Mouse (Mus musculus) cerebellum, postnatal 14 days (tissue): ENCODE results near the gene Olfr986.
A peak's percentile ranks its signal among the peaks of the same experiment; 100 is the strongest.
"Not testable (repeated sequence)": the region's sequence is repeated elsewhere in the genome, so short reads cannot be mapped to it uniquely, and the experiment has no call there.

Source experiments
- DNase-seq, 2 experiments: peaks; one replicate each; pipeline ENCODE4 v3.0.0; 2021; ENCODE audit warnings: mixed read lengths in 2 of 2

Olfr986 gene

DNA sequence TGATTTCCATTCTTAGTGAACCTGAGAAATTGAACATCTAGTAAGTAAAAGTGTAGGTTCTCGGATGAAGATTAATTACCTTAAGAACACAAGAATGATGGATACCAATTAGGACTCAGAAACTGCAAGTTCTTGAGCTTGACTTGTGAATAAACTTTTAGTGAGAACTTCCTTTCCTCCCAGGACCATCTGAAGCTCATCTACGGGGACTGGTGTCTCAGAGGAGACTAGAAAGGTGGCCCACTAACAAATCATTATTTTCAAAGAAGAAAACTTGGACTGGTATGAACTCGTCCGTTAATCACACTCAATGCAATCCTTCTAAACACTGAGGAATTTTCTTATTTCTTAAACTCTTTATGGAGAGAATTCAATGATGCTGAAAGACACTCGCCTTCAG lies at the start of gene Olfr986:
Gene Olfr986 (plus strand): TSS at position 301 of the 400 bp plus-strand sequence.
- DNase-seq: no peak

DNA sequence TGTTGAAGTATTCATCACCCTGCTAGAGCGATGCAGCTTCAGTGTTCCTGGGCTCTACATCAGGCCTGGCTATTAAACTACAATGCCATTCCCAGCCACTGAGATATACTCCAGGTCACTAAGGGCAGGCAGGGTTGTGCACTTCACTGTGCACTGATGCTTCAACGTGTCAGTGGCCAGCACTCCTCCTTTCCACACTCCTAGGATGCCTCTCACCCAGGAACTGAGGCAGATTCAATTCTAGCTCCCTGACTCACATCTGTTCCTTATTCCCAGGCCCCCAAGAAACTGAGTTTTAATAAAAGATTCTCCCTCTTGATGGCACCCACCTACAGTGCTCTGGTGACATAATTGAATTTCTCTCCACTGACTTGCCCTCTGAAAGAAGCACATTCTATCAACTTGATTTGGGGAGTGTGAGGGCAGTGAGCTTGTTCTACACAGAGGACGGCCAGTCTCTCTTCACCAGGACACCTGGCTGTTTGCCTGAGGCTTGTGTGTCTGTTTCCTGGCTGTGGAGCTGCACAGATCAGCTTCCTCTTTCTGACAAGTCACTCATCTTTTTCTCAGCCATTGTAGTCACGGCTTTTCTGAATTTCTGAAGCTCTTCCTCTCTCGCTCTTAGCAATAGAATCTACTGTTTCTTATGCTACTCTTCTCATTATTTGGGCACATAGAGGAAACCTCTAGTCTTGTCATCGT lies 43.6 kb upstream of the Olfr986 start:
- DNase-seq: peak; percentile 24

DNA sequence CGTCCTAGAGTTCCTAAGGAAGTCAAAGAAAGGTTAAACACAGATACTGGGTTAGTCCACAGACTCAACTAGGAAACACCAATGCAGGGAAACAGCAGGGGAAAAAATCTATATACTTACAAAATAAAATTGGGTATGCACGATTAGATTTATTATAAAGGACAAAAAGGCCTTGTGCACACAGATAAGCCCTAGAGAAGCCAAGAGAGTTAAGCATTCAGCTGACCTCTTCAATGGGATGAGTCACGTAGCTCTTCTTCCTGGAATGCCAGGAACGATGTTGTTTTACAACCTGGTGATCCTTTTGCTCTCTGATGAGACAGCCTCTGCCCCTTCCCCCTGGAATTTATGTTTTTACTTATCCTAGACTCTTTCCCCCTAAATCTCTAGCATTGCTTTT lies 41.2 kb upstream of the Olfr986 start:
- DNase-seq: no peak

DNA sequence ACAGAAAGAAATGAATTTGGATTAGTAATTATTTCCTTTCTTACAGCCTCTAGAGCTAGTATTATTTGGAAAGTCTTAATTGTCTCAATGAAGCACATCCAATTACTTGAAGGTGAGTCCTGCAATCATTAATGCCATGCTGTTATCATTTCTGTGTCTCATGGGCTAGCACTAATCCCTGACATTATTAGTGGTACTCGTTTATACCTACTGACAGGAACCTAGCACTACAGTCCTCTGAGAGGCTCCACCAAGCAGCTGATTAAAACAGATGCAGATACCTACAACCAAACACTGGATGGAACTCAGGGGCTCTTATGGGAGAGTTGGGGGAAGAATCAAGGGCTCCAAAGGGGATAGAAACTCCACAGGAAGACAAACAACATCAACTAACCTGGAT lies 39.2 kb upstream of the Olfr986 start:
- no peak for DNase-seq

DNA sequence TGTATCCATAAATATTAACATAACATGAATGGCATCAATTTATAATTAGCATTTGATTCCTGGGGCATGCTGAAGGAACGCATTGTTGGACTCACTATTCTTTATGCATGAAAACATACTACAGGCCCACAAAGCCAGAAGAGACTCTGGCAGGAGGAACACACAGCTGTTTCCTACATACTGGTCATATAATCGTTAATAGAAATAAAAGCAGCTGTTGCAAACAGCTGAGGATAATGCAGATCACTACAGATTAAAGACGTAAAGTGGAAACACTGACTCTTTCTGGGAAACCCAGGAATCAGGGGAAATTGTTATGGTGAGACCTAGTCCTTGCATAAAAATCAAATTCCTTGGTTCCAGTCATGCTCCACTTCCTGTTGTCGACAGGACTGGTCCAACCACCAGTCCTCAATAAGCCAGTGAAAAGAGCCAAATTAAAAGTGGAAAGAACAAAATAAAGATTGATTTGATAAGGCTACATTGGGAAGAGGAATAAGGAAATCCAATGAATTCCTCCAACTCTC lies 25.5 kb upstream of the Olfr986 start:
- DNase-seq: no peak

DNA sequence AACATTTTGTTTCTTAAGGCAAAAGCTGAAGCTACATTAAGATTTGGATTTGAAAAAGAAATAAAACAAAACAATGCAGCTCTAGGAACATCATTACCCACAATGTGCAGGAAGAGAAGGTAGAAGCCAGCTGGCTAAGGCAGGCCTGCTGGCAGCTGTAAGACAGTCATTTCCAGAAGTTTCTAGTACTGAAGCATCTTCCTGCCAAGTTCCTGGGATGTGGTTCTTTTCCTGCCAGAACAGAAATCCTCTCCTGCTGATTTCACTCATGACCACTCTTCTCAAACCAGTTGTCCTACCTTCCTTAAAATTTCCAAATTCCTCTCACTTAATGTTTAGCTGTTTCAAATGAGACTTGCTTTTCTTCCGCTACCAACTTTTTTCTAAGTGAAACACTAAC lies 14.3 kb upstream of the Olfr986 start:
- DNase-seq: peak; percentile 17 to 44

DNA sequence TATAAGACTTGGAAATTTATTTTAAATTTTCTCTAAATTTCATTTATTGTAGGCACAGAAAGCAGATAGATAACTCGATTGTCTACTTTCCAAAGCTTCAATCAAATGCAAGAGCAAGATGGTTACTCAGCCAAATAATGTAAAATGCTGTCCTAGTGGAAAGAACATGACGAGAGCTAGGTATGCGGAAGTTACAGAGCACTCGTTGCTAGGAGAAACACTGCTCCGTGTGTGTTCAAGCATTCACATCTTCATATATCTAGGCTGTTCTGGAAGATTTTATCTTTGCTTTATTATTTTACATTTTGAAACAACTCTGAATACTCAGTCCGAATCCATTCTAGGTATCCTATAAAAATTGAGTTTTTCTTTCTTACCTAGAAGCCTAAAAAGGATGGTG lies 3.7 kb upstream of the Olfr986 start:
- no peak for DNase-seq

DNA sequence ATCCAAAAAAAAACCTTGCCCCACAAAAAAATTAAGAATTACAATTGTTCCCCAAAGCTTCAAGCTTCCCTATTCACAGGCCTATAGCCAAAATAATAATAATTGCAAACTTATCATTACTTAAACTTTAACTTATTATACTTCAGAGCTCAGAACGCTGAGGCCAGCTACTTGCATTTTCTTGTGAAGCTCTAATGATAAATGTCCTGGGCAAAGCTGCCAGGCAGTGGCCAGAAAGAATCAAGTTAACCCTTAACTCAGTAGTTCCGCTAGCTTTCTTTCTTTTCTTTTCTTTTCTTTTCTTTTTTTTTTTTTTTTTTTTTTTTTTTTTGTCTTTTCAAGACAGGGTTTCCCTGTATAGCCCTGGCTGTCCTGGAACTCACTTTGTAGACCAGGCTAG lies 4.4 kb downstream of the Olfr986 start:
- not testable (repeated sequence) for DNase-seq

DNA sequence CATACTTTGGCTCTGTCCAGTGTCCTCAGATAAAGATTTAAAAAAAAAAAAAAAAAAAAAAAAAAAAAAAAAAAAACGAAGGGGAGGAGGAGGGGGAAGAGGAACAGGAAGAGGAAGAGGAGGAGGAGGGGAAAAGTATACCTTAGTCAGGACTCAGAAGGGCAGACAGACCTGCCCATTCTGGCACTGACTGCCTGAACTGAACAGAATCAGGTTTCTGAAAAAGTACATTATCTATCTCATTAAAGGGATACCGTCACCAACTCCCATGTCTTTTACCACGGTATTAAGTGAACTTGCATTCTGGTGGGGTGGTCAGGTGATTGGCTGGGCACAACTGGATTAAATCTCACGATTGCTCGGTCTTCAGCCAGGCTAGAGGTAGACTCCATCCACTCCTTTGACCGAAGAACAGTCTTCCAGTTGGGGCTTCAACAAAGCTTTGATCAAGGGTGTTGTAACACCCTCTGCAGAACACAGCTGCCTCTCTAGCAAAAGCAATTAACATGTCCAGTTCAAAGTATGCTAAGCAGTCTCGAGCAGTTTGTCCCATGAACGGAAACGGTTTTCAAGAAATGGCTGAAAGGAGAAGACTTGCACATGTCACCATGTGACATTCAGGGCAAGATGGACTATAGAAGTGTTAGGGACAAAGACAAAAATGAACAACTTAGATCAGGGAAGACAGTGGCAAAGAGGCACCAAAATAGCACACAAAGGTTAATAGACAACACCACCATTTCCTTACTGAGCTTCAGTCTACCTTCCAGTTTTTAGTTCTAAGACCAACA lies 10.6 kb downstream of the Olfr986 start:
- peak in 1 of 2 experiments; percentile 15 for DNase-seq

DNA sequence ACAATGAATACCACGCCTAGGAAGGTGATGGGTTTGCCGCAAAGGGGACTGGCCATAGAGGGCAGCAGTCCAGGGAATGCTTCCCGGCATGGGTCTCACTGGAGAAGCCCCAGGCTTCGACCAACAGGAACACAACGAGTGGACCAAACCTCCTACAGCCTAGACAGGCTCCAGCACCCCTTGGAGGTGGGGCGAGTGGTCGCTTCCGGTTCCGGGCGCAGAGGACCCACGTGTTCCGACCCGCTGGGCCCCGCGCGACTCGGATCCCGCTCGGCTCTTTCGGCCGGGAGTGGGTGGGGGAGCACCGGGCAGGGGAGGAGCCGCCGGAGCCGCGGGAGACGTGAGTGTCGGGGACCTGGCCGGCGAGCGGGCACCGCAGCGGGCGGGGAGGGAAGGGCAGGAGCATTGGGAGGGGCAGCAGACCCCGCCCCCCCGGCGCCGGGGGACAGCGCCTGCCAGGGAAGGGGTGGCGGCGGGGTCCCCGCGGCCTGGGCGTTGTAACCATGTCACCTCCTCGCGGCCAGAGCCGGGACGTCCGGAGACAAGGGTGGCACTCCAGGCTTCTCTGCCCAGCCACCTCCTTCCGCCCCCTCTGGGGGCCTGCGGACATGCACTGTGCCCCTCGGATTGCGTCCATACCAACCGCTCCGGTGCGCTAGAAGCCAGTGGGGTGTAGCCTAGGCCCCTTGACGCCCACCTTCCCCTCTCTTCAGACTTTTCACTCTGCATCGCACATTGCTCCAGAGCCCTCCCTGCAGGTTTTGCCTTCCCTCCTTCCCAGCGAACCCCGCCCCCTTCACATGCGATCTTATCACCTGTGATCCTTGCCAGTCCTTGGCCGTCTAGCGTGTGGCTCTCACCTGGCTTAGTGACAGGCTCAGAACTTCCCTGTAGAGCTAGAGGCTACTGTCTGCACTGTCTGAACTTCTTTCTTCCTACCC lies 11.6 kb downstream of the Olfr986 start, which contains the start of gene Zfp202:
Gene Zfp202 (plus strand): TSS at position 219 of the 941 bp plus-strand sequence.
- DNase-seq: peak; percentile 90 to 92

DNA sequence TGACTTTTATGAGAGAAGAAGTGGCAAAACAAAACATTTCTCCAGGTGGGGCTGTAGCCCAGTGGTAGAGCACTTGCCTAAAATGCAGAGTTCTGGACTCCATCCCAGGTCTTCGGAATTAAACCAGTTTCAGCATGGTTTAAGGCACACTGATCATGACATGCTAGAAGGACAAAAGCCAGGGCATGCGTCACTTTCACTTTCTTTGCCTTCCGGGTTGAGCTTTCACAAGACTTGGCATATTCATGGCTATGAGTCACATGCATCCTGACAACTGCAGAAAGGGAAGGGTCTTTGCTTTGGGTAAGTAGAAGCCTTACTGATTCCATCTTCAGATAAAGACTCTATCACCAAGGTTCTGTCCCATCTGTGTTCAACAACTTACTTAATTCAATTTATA lies 15.3 kb downstream of the Olfr986 start:
- DNase-seq: no peak

DNA sequence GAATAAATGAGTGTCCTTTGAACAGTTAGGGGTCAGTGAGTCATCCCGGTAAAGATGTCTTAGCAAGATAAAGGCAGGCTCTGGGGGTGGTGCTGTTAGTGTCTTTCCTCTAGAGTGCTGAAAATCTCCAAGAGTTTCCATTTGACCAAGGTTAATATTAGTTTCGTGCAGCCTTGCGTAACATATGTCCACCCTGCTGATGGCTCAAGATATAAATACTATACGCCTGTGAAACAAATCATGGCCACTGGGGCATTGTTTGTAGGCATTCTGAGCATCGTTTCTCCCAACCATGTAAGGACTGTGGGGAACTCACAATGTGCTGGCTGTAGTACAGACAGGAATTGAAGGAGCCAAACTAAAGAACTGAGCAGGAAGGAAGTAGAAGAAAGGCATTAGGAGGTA lies 25.8 kb downstream of the Olfr986 start:
- DNase-seq: no peak

DNA sequence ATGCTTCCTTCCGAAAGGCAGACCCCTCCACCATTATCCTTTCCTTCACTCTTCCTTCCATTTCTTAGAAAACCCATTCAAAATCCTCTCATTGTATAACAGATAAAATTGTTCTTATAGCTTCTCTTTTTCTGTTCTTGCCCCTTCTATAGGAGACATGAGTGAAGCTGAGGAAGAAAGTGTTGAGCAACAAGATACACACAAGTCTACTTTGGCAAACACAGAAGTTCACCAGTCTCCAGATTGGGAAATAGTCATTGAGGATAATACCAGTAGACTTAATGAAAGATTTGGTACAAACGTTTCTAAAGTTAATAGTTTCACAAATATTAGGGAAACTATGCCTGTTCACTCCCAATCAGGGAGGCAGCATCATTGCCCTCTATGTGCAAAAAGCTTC lies 30.0 kb downstream of the Olfr986 start:
- no peak for DNase-seq

DNA sequence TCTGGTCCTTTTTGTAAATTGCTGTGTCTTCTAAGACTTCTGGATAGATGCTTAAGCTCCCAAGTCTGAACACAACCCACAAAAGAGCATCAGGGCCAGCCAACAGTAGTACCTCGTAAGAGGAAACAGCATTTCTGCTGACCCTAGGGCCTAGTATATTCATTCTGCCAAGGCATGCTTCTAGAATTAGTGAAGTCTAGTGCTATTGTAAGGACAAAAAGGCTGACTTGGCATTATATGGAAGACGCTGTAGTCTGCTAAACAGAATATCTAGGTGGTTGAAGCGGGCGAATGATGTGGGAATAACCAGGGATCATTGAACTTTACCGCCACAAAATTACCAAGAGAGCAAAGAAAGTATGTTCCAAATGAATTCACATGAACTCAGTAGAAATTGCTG lies 33.3 kb downstream of the Olfr986 start:
- DNase-seq: no peak

DNA sequence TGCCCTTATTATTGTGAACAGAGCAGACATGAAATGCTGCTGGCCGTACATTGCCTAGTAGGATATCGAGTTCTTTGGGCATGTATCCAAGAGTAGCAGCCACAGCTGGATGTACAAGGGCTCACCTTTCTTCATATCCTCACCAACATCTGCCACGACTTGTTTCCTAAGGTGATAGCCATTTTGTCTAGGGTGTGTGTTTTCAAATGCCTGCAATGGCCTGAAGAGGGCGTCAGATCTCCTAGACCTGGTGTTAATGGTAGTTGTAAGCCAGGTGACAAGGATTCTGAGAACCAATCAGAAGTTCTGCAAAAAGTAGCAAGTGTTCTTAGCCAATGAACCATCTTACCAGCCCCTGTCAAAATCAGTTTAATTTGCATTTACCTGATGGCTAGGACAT lies 35.9 kb downstream of the Olfr986 start:
- no peak for DNase-seq

DNA sequence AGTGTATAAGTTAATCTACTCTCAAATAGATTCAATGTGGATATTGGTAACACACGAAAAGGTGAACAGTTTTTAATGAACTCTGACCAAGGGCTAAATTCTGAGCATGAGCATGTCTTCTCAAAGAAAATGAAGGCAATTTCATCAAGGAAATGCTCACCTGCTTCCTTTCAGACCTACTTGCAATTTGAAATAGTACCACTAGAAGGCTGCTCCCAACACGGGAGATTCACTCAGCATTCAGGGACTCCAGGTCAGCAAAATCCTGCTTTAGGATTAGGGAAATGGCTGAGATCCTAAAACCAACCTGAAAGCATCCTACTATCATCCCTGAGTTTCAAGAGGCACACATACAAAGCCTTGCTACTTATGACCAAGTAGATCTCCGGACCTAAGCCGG lies 43.6 kb downstream of the Olfr986 start:
- peak in 1 of 2 experiments; percentile 23 for DNase-seq

DNA sequence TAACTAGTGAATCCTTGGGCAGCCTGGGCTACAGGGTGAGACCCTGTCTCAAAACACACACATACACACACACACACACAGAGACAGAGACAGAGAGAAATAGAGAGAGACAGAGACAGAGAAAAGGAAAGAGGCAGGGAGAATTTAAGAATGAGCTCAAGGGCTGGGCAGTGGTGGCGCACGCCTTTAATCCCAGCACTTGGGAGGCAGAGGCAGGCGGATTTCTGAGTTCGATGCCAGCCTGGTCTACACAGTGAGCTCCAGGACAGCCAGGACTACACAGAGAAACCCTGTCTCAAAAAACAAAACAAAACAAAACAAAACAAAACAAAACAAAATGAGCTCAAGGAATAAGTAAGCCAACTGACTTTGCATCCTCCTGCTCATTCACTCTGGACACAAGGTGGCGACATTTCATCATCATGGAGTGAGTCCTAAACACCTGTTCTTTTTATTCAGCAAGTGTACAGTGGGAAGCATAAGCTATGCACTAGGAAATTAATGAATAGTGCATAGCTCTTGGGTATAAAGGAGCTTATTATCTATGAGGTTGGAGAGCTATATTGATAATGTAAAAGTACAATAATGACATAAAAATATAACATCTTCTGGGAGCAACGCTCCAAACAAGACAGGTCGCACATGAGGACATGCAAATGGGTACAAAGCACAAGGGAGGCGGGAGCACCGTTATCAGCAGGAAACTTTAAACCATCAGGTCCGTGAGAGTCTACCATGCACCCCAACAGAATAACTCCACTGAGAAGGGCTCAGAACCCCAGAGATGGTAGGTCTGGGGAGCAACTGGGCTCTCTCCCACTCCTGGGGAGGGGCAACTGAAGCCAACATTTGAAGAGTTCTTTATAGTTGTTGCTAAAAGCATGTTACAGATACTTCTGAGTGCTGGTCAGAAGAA lies 47.4 kb downstream of the Olfr986 start:
- peak; percentile 75 to 79 for DNase-seq

DNA sequence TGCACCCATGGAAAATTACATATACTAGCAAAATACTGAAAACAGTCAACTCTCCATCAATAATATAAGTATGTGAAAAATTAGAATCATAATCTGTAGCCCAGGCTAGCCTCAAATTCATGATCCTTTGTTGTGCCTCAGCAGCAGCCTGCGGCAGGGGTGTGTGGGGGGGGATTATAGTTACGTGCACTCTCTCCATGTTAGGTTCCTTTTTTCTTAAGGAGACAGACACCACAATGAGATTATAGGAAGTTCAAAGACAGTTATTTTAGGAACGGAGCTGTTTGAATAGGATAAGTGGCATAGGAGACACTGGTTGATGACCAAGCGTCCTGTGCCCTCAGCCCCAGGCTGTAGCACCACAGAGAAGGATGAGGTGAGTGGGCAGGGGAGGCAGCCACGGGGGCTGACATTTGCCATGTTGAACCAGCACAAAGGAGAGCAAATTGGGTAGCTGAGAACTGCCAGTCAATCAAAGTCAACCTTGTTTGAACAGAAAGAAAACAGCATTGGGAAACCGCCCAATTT lies 48.1 kb downstream of the Olfr986 start:
- DNase-seq: no peak

DNA sequence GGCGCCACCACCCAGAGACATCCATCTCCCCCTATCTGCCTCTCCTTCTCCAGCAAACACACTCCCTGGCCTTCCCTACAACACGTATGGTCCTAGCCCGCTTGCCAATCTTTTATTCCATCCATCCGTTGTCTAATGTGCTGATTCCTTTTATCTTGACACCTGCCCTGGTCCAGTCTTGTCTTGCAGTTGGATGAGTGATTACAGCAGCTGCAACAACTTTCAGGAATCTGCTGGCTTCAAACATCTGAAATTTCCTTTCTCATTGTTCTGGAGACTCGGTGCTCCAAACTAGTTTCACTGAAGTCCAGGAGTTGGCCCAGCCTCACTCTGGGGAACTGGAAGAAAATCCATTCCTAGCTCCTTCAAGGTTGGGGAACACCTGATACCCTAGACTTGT lies 48.8 kb downstream of the Olfr986 start:
- no peak for DNase-seq

DNA sequence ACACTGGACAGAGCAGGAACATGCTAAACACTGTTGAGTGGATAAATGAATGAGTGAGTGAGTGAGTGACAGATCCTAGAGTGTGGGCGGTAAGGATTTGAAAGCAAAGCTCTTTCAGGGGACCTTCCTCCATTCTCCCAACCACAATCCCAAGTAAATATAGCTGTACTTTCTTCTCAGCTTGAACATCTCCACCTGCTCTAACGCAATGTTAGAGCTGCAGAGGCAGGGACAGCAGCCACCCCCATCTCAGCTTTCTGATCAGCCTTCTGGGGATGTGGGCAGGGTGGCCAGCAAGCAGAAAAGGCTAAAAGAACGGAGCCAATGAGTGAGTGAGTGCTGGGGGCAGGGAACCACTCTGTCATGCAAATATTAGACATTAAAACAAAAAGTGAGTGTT lies 50.3 kb downstream of the Olfr986 start:
- no peak for DNase-seq
